Mouse (Mus musculus) cerebellum, adult (tissue): ENCODE data around the gene Atp5d.

Experiments
- ATAC-seq: cut with Nextera tagmentation; 2 replicates; pipeline ENCODE4 v1.9.2; 2017; ENCODE audit warnings: mild to moderate bottlenecking, moderate library complexity, mixed read lengths; ENCODE audit not compliant: insufficient number of reproducible peaks, low FRiP score, low TSS enrichment

Atp5d gene

GRCm38 (mm10) chr10:80139975-80140665, 1.7 kb downstream of the Atp5d start:
- no peak for ATAC-seq

GRCm38 (mm10) chr10:80140666-80141035, 2.2 kb downstream of the Atp5d start, which contains the start of gene Cbarp:
Gene Cbarp, minus strand, starts transcription at chr10:80140835.
- no peak for ATAC-seq

DNA sequence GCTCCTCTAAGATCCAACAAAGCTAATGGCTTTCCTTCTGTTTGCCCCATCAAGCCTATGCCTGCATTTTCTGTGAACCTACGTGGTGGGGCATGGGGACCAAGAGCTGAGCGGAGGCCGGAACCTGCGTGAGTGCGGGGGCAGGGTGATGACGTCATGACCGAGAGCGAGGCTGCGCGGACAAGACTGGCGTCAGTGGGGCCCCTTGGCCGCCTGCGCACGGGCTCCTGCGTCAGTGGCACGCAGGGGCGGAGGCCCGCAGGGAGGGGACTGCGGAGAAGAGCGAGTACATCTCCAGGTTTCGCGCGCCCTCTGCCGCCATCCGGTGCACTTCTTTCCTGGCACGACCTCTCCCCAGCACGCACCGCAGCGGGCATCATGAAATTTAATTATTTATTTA, 2.8 kb downstream of the Atp5d start:
- ATAC-seq: peak; percentile 38; the same call in 1 of the 2 replicates

DNA sequence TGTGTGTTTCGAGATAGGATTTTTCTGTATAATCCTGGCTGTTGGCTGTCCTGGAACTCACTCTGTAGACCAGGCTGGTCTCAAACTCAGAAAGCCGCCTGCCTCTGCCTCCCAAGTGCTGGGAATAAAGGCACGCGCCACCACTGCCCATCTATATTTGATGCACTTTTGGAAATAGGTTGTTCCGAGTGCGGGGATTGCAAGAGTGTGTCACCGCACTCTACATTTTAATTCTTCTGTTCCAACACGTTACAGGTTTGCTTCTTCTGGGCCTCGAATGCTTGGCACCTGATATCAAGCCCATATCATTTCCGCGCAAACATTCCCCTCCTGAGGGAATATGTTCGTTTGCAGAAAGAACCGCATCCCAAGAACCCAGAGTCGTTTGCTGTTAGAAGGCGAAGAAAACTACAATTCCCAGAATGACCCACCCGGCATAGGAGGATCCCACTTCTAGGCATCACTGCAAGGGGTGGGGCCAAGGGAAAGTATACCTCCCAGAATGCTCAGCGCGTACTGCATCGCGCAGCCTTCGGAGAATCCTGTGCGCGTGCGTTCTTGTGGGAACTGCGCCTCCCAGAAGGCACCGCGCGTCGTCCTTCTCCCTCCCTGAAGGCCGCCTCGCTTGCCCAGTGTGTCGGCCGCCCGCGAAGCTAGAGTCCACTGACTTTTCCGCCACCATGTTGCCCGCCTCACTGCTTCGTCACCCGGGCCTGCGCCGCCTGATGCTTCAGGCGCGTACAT, 3.5 kb downstream of the Atp5d start:
- peak; percentile 56 for ATAC-seq

- ATAC-seq: no peak
These were observed 4.1 kb downstream of the Atp5d start for GRCm38 (mm10) chr10:80142530-80142925.

DNA sequence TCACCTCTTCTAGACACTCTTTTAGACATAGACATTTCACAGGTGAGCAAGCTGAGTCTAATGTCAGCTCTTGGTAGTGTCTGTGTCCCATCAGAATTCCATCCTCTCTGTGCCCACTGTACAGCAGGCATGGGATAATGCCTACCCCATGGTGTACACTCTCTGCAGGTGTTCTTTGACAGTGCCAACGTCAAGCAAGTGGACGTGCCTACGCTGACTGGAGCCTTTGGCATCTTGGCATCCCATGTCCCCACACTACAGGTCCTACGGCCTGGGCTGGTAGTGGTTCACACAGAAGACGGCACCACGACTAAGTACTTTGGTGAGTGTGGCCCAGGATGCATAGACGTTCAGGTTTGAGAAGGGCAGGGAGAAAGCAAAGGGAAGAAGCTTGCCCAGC, 5.2 kb downstream of the Atp5d start:
- ATAC-seq: no peak

DNA sequence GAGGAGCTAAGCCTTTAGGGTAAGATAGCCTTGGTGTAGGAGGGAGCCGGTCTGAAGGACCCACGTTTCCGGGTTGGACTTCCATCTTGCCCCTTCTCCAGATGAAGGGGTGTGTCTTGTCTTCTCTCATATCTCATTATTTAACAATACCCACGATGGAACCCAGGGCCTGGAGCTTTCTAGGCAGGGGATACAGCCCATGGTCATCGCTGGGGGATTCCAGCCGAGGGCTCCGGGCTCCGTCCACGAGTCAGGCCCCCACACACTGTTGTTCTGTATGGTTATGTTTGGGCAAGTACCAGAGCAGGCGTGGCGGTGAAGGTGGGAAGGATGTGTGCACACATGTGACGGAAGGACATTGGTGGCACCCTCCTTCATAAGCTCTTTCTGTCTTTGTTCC, 5.7 kb downstream of the Atp5d start:
- ATAC-seq: no peak

- no peak for ATAC-seq
These were observed 6.7 kb downstream of the Atp5d start for GRCm38 (mm10) chr10:80144864-80145838.

DNA sequence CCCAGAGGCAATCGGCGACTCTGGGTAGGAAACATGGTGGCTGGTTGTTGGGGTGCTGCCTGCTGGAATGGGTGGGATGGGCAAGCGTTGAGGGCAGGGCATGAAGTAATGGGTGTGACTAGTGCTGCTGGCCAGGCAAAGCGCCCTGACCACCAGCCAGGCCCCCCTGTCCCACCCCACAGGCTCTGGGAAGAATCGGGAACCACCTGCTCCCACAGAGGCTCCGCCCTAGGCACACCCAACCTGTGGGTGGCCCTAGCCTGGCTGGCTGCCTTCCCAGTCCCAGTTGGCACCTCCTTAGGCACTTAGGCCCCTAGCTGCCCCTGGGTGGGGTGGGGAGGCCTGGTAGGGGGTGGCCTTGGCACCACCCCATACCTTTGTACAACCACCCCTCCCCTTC, 7.5 kb downstream of the Atp5d start:
- ATAC-seq: no peak

GRCm38 (mm10) chr10:80146568-80147011, 8.2 kb downstream of the Atp5d start:
- no peak for ATAC-seq

GRCm38 (mm10) chr10:80147146-80147718, 8.8 kb downstream of the Atp5d start:
- no peak for ATAC-seq

DNA sequence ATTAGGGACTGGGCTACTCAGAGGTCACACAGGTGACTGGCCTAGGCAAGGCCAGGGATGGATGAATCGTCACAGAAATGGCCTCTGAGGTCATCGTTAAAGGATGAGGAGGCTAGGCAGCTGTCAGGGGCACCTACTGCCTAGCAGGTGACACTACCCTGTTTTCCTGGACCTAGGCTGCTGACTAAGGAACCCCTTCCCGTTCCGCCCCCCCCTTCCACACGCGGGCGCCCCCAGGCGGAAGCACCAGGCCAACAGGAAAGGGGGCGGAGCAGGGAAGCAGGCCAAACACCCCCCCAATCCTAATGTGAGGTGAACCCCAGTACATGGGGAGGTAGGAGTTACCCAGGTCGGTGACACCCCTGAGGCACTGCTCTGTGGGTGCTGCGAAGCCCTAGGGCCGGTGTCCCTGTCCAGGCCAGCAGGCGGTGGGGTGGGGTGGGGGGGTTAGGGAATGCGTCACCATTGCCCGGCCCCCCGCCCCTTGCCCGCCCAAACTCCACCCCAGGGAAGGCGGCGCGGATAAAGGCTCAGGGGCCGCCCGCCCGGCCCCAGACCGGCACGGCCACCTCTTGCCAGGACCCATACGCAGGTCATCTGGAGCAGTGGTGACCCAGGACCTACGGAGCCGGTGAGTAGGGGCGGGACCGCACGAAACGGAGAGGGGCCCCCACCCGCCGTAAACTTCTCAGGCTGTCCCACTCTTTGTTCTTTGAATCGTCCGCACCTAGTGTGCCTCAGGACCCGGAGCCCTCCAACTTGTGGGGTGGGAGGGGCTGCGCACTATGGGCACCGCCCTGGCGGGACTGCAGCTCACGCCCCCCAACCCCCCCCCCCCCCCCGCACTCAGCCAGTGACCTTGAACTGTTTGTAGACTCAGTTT, 9.5 kb downstream of the Atp5d start, which contains the start of gene Midn:
Gene Midn (plus strand): TSS at position 554 of the 883 bp plus-strand sequence.
- no peak for ATAC-seq

DNA sequence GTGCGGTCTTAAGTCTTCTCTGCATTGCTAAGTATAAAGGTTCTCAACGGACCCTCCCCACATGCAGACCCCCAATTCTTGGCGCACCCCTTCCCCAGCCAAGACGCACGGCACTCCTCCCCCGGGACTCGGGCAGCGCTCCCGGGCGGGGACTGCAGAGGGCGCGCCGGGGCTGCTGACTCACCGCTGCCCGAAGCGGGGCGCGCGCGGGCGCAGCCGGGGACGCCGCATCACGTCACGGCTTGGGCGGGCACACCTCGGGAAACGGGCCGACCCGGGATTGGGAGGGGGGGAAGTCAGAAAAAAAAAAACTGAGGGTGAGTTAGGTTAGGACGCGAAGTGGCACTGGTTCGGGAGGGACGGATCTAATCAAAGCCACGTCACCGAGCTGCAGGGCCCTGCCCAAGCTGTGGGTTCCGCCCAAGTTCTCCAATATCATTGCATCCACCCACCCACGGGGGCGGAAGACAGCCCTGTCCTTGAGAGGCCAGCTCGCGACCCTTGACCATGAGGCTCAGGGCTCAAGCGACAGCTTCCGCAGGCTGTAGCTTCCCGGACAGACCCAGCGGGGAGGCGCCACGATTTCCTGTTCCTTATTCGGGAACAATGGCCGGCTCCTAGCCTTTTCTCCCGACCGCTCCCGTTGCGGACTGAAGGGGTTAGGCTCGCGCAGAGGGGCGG, 10.3 kb downstream of the Atp5d start:
- ATAC-seq: peak; percentile 9; the same call in 1 of the 2 replicates

GRCm38 (mm10) chr10:80149291-80150225, 11.1 kb downstream of the Atp5d start:
- peak; percentile 39; the same call in 1 of the 2 replicates for ATAC-seq

- no peak for ATAC-seq
These were observed 12.1 kb downstream of the Atp5d start for GRCm38 (mm10) chr10:80150226-80151210.
